Mouse (Mus musculus): ENCODE measurements around the gene Gas8. TPM values are rescaled to one million over a fixed set of nuclear protein-coding genes. Genes with fewer than 3 reads are reported as not detected.
"Not testable (repeated sequence)": the region's sequence is repeated elsewhere in the genome, so short reads cannot be mapped to it uniquely, and the experiment has no call there.

Gas8 gene
- polyA plus RNA-seq, 1 experiment from 2014 or later, result 2.5 TPM

DNA sequence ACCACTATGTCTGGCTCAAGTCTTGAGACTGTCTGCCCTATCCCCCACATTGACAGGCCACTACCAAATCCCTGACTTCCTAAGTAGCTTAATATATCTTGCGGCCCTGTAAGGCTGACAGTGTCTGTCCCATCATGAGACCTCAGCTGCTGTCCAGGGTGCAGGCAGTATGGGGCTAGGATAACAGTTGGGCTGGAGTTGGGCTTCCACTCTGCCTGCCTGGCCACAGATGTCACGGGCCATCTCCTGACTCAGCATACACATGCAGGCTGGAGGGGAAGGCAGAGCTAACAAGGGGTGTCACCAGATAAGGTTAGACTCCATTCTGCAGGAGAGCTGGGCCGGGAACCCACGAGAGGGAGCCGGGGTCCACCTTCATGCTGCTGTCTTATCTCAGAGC is 11.5 kb upstream of the Gas8 start:
- no peak for ATAC-seq (ENCODE audit: low read depth)
- H3K27me3 ChIP-seq (ENCODE audit: control insufficient read depth, insufficient read depth, low read depth, low read length), result no peaks in the 10 kb centered on the region
- H3K4me3 ChIP-seq (ENCODE audit: low read depth, low read length), result no peak overlapping the region
- WGBS (ENCODE audit: insufficient replicate concordance), result 40% methylated on average over 5 of the region's 5 CpGs
- H3K4me1 ChIP-seq (ENCODE audit: control insufficient read depth, low read depth, low read length), result no peaks in the 10 kb centered on the region
- H3K36me3 ChIP-seq (ENCODE audit: control insufficient read depth, insufficient read depth), result peaks cover 15% of the 10 kb centered on the region
- H3K27ac ChIP-seq (ENCODE audit: low read length), result no peak overlapping the region
- no peak overlapping the region for H3K9ac ChIP-seq (ENCODE audit: low read depth, low read length)
- H3K9me3 ChIP-seq (replicated peaks; ENCODE audit: control insufficient read depth, low read length), result no peaks in the 10 kb centered on the region
- H3K4me2 ChIP-seq (ENCODE audit: low read depth, low read length), result no peak overlapping the region

DNA sequence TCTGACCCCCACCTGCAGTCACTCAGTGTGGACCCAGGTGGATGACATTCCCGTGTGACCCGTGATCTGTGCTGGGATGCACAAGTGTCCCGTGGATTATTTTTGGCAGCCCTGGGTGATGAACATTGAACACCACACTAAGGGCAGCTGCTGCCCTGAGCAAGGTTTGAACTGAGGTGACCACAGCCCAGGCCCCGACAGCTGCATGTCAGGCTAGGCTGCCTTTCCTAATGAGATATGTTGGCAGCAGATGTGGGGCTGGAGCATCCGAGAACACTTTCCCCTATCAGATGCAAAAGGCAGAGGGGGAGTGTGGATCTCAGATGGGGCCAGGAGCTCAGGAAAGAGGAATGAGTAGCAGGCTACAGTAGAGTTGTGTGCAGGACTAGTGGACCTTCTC is 7.8 kb upstream of the Gas8 start:
- Histone ChIP-seq H3K36me3 (ENCODE audit: control insufficient read depth, insufficient read depth) (no peaks in the 10 kb centered on the region), H3K9me3 (replicated peaks; ENCODE audit: control insufficient read depth, low read length) (no peaks in the 10 kb centered on the region), H3K4me3 (ENCODE audit: low read depth, low read length) (no peak overlapping the region), H3K4me2 (ENCODE audit: low read depth, low read length) (no peak overlapping the region), H3K4me1 (ENCODE audit: control insufficient read depth, low read depth, low read length) (peaks cover 5% of the 10 kb centered on the region; the same call in 1 of the 2 replicates), H3K27me3 (ENCODE audit: control insufficient read depth, insufficient read depth, low read depth, low read length) (peaks cover 33% of the 10 kb centered on the region), H3K9ac (ENCODE audit: low read depth, low read length) (no peak overlapping the region), H3K27ac (ENCODE audit: low read length) (no peak overlapping the region)
- ATAC-seq (ENCODE audit: low read depth), result no peak
- 61% methylated on average over 5 of the region's 5 CpGs for WGBS (ENCODE audit: insufficient replicate concordance)

GRCm38 (mm10) chr8:123514136-123514535 is 4.5 kb upstream of the Gas8 start:
- no peak for ATAC-seq (ENCODE audit: low read depth)

DNA sequence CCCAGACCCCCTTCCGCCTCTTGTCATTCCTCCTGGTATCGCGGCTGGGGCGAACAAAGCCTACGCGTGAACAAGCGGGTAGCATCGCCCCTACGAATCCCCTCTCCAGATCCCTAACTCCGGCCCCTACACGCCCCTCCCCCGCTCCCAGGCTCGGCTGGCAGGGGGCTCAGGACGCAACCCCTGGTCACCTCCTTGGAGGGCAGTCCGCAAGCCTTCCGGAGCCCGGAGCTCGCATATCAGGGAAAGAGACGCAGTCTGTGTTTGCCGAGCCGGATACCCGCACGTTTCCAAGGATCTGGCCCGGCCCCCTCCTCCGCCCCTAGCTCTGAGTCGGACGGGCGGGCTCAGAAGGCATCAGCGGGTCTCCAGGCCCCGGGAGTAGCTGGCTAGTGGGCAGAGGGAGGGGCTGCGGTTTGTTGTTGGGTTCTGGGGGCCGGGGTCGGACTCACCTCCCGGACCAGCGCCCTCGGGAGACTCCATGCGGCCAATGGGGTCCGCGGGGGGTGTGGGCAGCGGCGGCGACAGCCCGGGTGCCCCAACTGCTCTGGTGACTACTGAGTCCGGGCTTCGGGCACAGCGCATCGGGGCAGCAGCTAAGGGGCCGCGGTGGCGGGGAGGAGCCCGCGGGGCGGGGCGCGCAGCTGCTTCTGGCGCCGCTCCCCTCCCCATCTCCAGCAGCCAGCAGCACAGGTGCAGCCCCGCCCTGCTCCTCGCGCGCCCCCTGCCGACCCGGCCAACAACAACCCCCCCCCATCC is 3.7 kb upstream of the Gas8 start, which contains the start of gene Dbndd1:
TSS of gene Dbndd1 (minus strand) at position 683 of the 759 bp plus-strand sequence.
- H3K9ac ChIP-seq (ENCODE audit: low read depth, low read length), result no peak within 1 kb of the TSS

More at GRCm38 (mm10) chr8:123514136-123514535, 4.5 kb upstream of the Gas8 start:
- H3K4me2 ChIP-seq (ENCODE audit: low read depth, low read length), result no peak overlapping the region
- no peak overlapping the region for H3K27ac ChIP-seq (ENCODE audit: low read length)
- no peaks in the 10 kb centered on the region for H3K36me3 ChIP-seq (ENCODE audit: control insufficient read depth, insufficient read depth)
- H3K27me3 ChIP-seq (ENCODE audit: control insufficient read depth, insufficient read depth, low read depth, low read length), result peaks cover 45% of the 10 kb centered on the region
- H3K4me3 ChIP-seq (ENCODE audit: low read depth, low read length), result no peak overlapping the region
- no peaks in the 10 kb centered on the region for H3K9me3 ChIP-seq (replicated peaks; ENCODE audit: control insufficient read depth, low read length)
- 7% methylated on average over 9 of the region's 9 CpGs for whole genome bisulfite sequencing (ENCODE audit: insufficient replicate concordance)
- H3K9ac ChIP-seq (ENCODE audit: low read depth, low read length), result no peak overlapping the region
- H3K4me1 ChIP-seq (ENCODE audit: control insufficient read depth, low read depth, low read length), result peaks cover 10% of the 10 kb centered on the region

DNA sequence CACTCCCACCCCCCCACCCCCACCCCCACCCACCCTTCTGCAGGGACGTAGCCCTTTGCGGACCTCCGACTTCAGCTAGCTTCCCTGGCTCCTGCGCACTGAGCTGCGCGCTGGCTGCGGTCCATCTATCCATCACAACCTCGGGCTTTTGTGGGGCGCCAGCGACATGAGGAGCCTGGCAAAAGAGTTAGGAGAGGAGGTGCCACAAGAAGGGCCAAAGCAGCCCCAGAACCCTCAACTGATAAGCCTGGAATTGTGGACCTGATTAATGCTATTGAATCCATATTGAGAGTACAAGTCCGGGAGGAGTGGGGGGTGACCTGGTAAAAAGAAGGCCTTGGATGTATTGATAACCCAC is 3.1 kb upstream of the Gas8 start:
- H3K27me3 ChIP-seq (ENCODE audit: control insufficient read depth, insufficient read depth, low read depth, low read length), result peaks cover 45% of the 10 kb centered on the region
- peaks cover 13% of the 10 kb centered on the region for H3K4me1 ChIP-seq (ENCODE audit: control insufficient read depth, low read depth, low read length)
- peak overlapping the region; percentile 71; the same call in 1 of the 2 replicates for H3K4me2 ChIP-seq (ENCODE audit: low read depth, low read length)
- no peak overlapping the region for H3K27ac ChIP-seq (ENCODE audit: low read length)
- no peaks in the 10 kb centered on the region for H3K36me3 ChIP-seq (ENCODE audit: control insufficient read depth, insufficient read depth)
- no peaks in the 10 kb centered on the region for H3K9me3 ChIP-seq (replicated peaks; ENCODE audit: control insufficient read depth, low read length)
- H3K4me3 ChIP-seq (ENCODE audit: low read depth, low read length), result no peak overlapping the region
- 3% methylated on average over 11 of the region's 11 CpGs for WGBS (ENCODE audit: insufficient replicate concordance)
- ATAC-seq (ENCODE audit: low read depth), result no peak
- H3K9ac ChIP-seq (ENCODE audit: low read depth, low read length), result no peak overlapping the region

More for the DNA sequence above, 3.7 kb upstream of the Gas8 start, which contains the start of gene Dbndd1:
- 0% methylated on average over 46 of the region's 63 CpGs for WGBS (ENCODE audit: insufficient replicate concordance)
- peak within 1 kb of the TSS; percentile 56 for H3K4me3 ChIP-seq (ENCODE audit: low read depth, low read length)
- H3K36me3 ChIP-seq (ENCODE audit: control insufficient read depth, insufficient read depth), result no peaks in the 10 kb centered on the region
- no peak within 1 kb of the TSS for H3K27ac ChIP-seq (ENCODE audit: low read length)
- ATAC-seq (ENCODE audit: low read depth), result no peak
- H3K4me1 ChIP-seq (ENCODE audit: control insufficient read depth, low read depth, low read length), result peaks cover 13% of the 10 kb centered on the region
- H3K4me2 ChIP-seq (ENCODE audit: low read depth, low read length), result peak within 1 kb of the TSS; percentile 71
- H3K9me3 ChIP-seq (replicated peaks; ENCODE audit: control insufficient read depth, low read length), result no peaks in the 10 kb centered on the region
- H3K27me3 ChIP-seq (ENCODE audit: control insufficient read depth, insufficient read depth, low read depth, low read length), result peaks cover 45% of the 10 kb centered on the region

DNA sequence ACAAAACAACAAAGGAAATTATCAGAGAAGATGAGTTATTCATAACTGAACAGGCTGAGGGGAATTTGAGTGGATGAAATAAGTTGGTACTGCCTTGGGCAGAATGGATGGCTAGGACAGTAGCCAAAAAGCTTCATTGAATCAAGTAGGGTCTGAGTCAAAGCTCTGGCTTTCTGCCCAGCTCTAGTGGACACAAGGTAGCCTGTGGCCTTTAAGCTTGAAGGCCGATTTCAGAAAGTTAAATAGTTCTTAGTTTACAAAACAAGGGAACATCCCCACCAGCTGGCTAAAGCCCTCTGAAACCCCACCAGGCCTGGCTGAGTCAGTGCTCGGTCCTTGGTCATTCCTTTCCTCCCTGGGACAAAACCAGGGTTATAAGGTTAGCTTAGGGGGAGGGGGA is 2.0 kb upstream of the Gas8 start:
- Histone ChIP-seq H3K27ac (ENCODE audit: low read length) (no peak overlapping the region), H3K9ac (ENCODE audit: low read depth, low read length) (no peak overlapping the region), H3K4me1 (ENCODE audit: control insufficient read depth, low read depth, low read length) (peaks cover 13% of the 10 kb centered on the region), H3K36me3 (ENCODE audit: control insufficient read depth, insufficient read depth) (no peaks in the 10 kb centered on the region), H3K9me3 (replicated peaks; ENCODE audit: control insufficient read depth, low read length) (no peaks in the 10 kb centered on the region), H3K27me3 (ENCODE audit: control insufficient read depth, insufficient read depth, low read depth, low read length) (peaks cover 45% of the 10 kb centered on the region), H3K4me2 (ENCODE audit: low read depth, low read length) (no peak overlapping the region), H3K4me3 (ENCODE audit: low read depth, low read length) (no peak overlapping the region)
- WGBS (ENCODE audit: insufficient replicate concordance), result 27% methylated on average over 2 of the region's 2 CpGs
- ATAC-seq (ENCODE audit: low read depth), result no peak

- Histone ChIP-seq H3K9ac (ENCODE audit: low read depth, low read length) (no peak overlapping the region), H3K27me3 (ENCODE audit: control insufficient read depth, insufficient read depth, low read depth, low read length) (peaks cover 38% of the 10 kb centered on the region), H3K36me3 (ENCODE audit: control insufficient read depth, insufficient read depth) (no peaks in the 10 kb centered on the region), H3K4me3 (ENCODE audit: low read depth, low read length) (peak overlapping the region; percentile 64; the same call in 1 of the 2 replicates), H3K27ac (ENCODE audit: low read length) (no peak overlapping the region), H3K4me2 (ENCODE audit: low read depth, low read length) (peak overlapping the region; percentile 72), H3K4me1 (ENCODE audit: control insufficient read depth, low read depth, low read length) (peaks cover 13% of the 10 kb centered on the region), H3K9me3 (replicated peaks; ENCODE audit: control insufficient read depth, low read length) (no peaks in the 10 kb centered on the region)
- no peak for ATAC-seq (ENCODE audit: low read depth)
- 32% methylated on average over 10 of the region's 10 CpGs for WGBS (ENCODE audit: insufficient replicate concordance)
Observed at GRCm38 (mm10) chr8:123518172-123518571, 462 bp upstream of the Gas8 start.

DNA sequence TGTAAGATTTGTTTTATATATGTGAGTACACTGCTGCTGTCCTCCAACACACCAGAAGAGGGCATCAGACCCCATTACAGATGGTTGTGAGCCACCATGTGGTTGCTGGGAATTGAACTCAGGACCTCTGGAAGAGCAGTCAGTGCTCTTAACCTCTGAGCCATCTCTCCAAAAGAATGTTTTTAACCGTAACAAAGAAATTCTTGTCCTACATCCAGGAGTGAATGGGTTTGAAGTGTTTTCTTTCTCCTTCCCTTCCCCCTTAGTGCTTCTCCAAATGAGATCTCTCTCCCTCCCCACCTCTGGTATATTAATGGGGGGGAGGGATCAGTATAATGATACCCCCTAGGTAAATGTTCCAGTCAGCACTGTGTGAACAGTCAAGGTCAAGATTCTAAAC is 1.4 kb downstream of the Gas8 start:
- WGBS (ENCODE audit: insufficient replicate concordance), result 88% methylated on average over 1 of the region's 1 CpGs
- not testable (repeated sequence) for ATAC-seq (ENCODE audit: low read depth); H3K9me3 ChIP-seq (replicated peaks; ENCODE audit: control insufficient read depth, low read length); H3K9ac ChIP-seq (ENCODE audit: low read depth, low read length); H3K4me3 ChIP-seq (ENCODE audit: low read depth, low read length); H3K36me3 ChIP-seq (ENCODE audit: control insufficient read depth, insufficient read depth); H3K4me1 ChIP-seq (ENCODE audit: control insufficient read depth, low read depth, low read length); H3K4me2 ChIP-seq (ENCODE audit: low read depth, low read length); H3K27ac ChIP-seq (ENCODE audit: low read length)
- peaks cover 19% of the 10 kb centered on the region for H3K27me3 ChIP-seq (ENCODE audit: control insufficient read depth, insufficient read depth, low read depth, low read length)

DNA sequence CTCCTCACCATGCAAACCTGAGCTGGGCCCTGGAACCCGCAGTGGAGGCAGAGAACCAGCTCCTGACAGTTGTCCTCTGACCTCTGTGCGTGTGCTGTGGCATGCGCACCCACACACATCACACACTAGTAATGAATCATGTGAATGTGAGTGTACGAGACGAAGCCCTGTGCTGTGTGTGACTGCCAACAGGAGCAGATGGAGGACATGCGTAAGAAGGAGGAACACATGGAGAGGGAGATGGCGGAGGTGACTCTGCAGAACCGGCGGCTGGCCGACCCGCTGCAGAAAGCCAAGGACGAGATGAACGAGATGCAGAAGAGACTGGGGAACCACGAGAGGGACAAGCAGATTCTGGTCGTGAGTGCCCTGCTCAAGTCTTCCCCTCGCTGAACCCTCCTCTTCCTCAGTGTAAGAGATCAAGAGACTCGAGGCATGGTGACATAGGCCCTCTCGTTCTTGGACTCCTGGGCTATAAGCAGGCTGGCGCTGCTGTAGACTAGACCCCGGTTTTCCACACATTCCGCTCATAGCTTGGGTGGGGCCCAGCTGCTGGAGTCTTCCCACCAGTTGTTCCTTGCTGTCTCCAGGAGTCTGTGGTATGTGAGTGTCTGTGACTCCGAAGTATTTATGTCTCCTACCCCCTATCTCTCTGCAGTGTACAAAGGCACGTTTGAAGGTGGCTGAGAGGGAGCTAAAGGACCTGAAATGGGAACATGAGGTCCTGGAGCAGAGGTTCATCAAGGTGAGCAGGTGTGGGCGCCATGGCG is 9.3 kb downstream of the Gas8 start:
- H3K27ac ChIP-seq (ENCODE audit: low read length), result no peak overlapping the region
- H3K4me1 ChIP-seq (ENCODE audit: control insufficient read depth, low read depth, low read length), result no peaks in the 10 kb centered on the region
- H3K9me3 ChIP-seq (replicated peaks; ENCODE audit: control insufficient read depth, low read length), result no peaks in the 10 kb centered on the region
- 0 out of 2 replicates have a peak, but pooled peaks cover 2% of the 10 kb centered on the region for H3K36me3 ChIP-seq (ENCODE audit: control insufficient read depth, insufficient read depth)
- no peak overlapping the region for H3K4me3 ChIP-seq (ENCODE audit: low read depth, low read length)
- H3K27me3 ChIP-seq (ENCODE audit: control insufficient read depth, insufficient read depth, low read depth, low read length), result no peaks in the 10 kb centered on the region
- no peak overlapping the region for H3K4me2 ChIP-seq (ENCODE audit: low read depth, low read length)
- whole genome bisulfite sequencing (ENCODE audit: insufficient replicate concordance), result 79% methylated on average over 25 of the region's 25 CpGs
- no peak overlapping the region for H3K9ac ChIP-seq (ENCODE audit: low read depth, low read length)
- no peak for ATAC-seq (ENCODE audit: low read depth)

All from liver, embryonic 16.5 days (tissue).